Mouse (Mus musculus) liver, embryonic 16.5 days (tissue): Measurements from ENCODE around the gene Rtf1. TPM values are rescaled to one million over a fixed set of nuclear protein-coding genes. Genes with fewer than 3 reads are reported as not detected.
"Not testable (repeated sequence)": the region's sequence is repeated elsewhere in the genome, so short reads cannot be mapped to it uniquely, and the experiment has no call there.

Source experiments
- ATAC-seq: fragments of 200-750 bp; cut with Nextera tagmentation; 2 replicates; pipeline ENCODE4 v1.8.0; 2017; ENCODE audit warnings: low read depth, mild to moderate bottlenecking, moderate number of reproducible peaks, moderate library complexity
- H3K27ac ChIP-seq: fragments of 300-500 bp; sonication (generic); 2 replicates; pipeline ENCODE4 v1.5.1; 2014; ENCODE audit warnings: mild to moderate bottlenecking, low read length
- H3K27me3 ChIP-seq: fragments of 300-500 bp; sonication (generic); 2 replicates; pipeline ENCODE4 v1.6.1; 2014; ENCODE audit warnings: low read depth, low read length, mixed read lengths; ENCODE audit not compliant: control insufficient read depth, insufficient read depth
- H3K36me3 ChIP-seq: fragments of 300-500 bp; sonication (generic); 2 replicates; pipeline ENCODE4 v1.6.1; 2014; ENCODE audit warnings: mild to moderate bottlenecking; ENCODE audit not compliant: control insufficient read depth, insufficient read depth
- H3K4me1 ChIP-seq: fragments of 300-500 bp; sonication (generic); 2 replicates; pipeline ENCODE4 v1.6.1; 2014; ENCODE audit warnings: low read depth, low read length, mixed read lengths; ENCODE audit not compliant: control insufficient read depth
- H3K4me2 ChIP-seq: fragments of 300-500 bp; sonication (generic); 2 replicates; pipeline ENCODE4 v1.6.1; 2014; ENCODE audit warnings: low read depth, low read length, mixed read lengths
- H3K4me3 ChIP-seq: fragments of 300-500 bp; sonication (generic); 2 replicates; pipeline ENCODE4 v1.5.1; 2014; ENCODE audit warnings: low read depth, mild to moderate bottlenecking, low read length
- H3K9ac ChIP-seq: fragments of 300-500 bp; sonication (generic); 2 replicates; pipeline ENCODE4 v1.6.1; 2014; ENCODE audit warnings: low read depth, low read length
- H3K9me3 ChIP-seq: fragments of 300-500 bp; sonication (generic); replicated peaks from 2 replicates; pipeline ENCODE4 v1.6.1; 2016; ENCODE audit warnings: low read length; ENCODE audit not compliant: control insufficient read depth
- WGBS: fragments of 180-500 bp; shearing (Covaris S2); extraction: QIAGEN DNeasy Blood & Tissue Kit; methylation state at CpG from one replicate; pipeline ENCODE4 v1.1.7; 2014; ENCODE audit not compliant: insufficient replicate concordance; 5-methylcytosine and 5-hydroxymethylcytosine counted together
- polyA plus RNA-seq: library from polyadenylated mRNA; unstranded; fragments of >200 nt; fragmentation: Nextera tagmentation; extraction: Ambion mirVana; gene quantifications from 2 replicates; pipeline ENCODE4 v1.2.1, GENCODE M21; 2015

Rtf1 gene
- polyA plus RNA-seq, 1 experiment from 2014 or later: 13.2 TPM

DNA sequence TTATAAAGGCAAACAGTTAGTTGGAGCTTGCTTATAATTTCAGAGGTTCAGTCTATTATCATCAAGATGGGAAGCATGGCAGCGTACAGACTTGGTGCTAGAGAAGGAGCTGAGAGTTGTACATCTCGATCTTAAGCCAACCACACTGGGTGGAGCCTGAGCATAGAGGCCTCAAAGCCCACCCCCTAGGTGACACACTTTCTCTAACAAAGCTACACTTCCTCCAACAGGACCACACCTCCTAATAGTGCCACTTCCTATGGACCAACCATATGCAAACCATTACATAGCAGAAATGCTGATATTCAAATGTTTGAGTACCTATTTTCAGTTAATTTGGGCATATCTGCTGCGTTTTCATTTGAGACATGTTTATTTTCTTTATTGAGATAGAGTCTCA is 35.1 kb downstream of the Rtf1 start:
- 75% methylated on average over 3 of the region's 3 CpGs for WGBS
- no peaks in the 10 kb centered on the region for H3K9me3 ChIP-seq
- peaks cover 10% of the 10 kb centered on the region; the same call in 1 of the 2 replicates for H3K36me3 ChIP-seq
- no peak overlapping the region for H3K27ac ChIP-seq
- H3K4me1 ChIP-seq: no peaks in the 10 kb centered on the region; the same call in 1 of the 2 replicates
- no peak overlapping the region for H3K9ac ChIP-seq
- no peak for ATAC-seq
- no peak overlapping the region for H3K4me2 ChIP-seq
- H3K4me3 ChIP-seq: no peak overlapping the region
- H3K27me3 ChIP-seq: no peaks in the 10 kb centered on the region

DNA sequence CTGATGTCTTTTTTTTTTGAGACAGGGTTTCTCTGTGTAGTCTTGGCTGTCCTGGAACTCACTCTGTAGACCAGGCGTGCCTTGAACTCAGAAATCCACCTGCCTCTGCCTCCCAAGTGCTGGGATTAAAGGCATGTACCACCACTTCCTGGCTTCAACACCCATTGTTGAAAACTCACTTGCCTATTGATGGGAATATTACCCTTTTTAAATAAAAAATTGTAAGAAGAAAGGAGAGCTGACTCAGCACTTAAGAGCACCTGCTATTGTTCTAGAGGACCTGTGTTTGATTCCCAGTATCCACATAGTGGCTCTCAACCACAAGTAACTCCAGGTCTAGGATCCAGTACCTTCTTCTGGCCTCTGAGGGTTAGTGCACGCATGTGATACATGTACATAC is 41.0 kb downstream of the Rtf1 start:
- not testable (repeated sequence) for ATAC-seq, H3K4me3 ChIP-seq, H3K9me3 ChIP-seq, H3K27ac ChIP-seq, H3K36me3 ChIP-seq, H3K9ac ChIP-seq, H3K4me1 ChIP-seq, H3K4me2 ChIP-seq, H3K27me3 ChIP-seq
- WGBS: 62% methylated on average over 2 of the region's 2 CpGs

- Histone ChIP-seq H3K4me1 (no peaks in the 10 kb centered on the region), H3K4me3 (no peak overlapping the region), H3K27me3 (no peaks in the 10 kb centered on the region), H3K36me3 (peaks cover 28% of the 10 kb centered on the region), H3K4me2 (no peak overlapping the region), H3K9me3 (no peaks in the 10 kb centered on the region), H3K9ac (no peak overlapping the region), H3K27ac (no peak overlapping the region)
- ATAC-seq: no peak
- WGBS: 88% methylated on average over 8 of the region's 8 CpGs
Measured at GRCm38 (mm10) chr2:119721070-119721469, 46.2 kb downstream of the Rtf1 start.

DNA sequence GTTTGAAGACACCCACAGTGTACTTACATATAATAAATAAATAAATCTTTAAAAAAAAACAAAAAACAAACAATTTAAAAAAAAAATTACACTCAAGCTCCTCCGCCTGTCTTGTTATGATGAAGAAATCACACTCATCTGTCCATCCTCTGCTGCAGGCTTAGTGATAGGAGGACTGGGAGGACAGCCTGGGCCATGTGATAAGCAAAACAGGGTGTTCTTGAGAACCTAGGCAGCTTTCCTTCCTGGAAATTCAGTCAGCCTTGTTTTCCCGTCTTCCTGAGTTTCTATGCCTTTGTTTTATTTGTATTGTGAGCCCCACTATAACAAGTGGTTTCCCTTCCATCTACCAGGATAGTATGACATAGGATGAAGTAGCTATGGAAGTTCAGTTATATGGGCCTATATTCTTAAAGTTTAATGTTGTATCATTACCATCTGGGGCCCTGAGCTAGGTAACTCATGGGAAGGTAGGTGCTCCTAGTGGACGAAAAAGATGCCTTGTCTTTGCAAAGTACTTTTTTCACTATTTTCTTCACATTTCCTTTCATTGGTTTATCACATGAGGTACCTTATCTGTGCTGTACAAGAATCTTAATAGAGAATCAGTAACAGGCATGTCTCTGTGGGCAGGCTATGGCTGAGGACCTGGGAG is 53.0 kb downstream of the Rtf1 start:
- no peaks in the 10 kb centered on the region for H3K27me3 ChIP-seq
- H3K4me2 ChIP-seq: no peak overlapping the region
- no peak overlapping the region for H3K4me3 ChIP-seq
- H3K4me1 ChIP-seq: peaks cover 6% of the 10 kb centered on the region; the same call in 1 of the 2 replicates
- peaks cover 39% of the 10 kb centered on the region for H3K36me3 ChIP-seq
- H3K9ac ChIP-seq: no peak overlapping the region
- peak; percentile 94 for ATAC-seq
- WGBS: 43% methylated on average over 3 of the region's 3 CpGs
- no peaks in the 10 kb centered on the region for H3K9me3 ChIP-seq
- H3K27ac ChIP-seq: 0 out of 2 replicates have a peak overlapping the region, but pooled peaks have one; percentile 1

DNA sequence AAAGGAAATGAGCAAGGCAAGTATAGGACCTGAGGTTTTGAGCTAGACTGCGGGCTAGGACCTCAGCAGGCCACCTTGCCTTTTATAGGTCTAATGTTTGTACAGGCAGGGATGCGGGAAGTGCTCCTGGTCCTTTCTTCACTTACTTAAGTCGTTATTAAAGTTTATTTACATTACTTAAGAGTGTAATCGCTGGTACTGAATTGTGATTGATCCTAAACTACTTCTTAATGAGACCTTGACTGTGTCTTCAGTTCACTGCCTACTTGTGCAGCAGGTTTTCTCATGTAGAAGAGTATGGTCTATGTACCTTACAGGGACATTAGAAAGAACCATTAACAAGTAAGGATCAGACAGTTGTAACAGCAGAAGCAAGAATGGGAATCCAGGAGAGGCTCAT is 55.9 kb downstream of the Rtf1 start:
- Histone ChIP-seq H3K4me3 (no peak overlapping the region), H3K9ac (no peak overlapping the region), H3K4me1 (peaks cover 6% of the 10 kb centered on the region; the same call in 1 of the 2 replicates), H3K9me3 (no peaks in the 10 kb centered on the region), H3K36me3 (peaks cover 32% of the 10 kb centered on the region), H3K4me2 (no peak overlapping the region), H3K27me3 (no peaks in the 10 kb centered on the region), H3K27ac (no peak overlapping the region)
- 89% methylated on average over 4 of the region's 4 CpGs for WGBS
- no peak for ATAC-seq

- Histone ChIP-seq H3K36me3 (peaks cover 4% of the 10 kb centered on the region), H3K27me3 (peaks cover 12% of the 10 kb centered on the region), H3K9ac (no peak overlapping the region), H3K4me2 (no peak overlapping the region), H3K27ac (no peak overlapping the region), H3K9me3 (no peaks in the 10 kb centered on the region), H3K4me3 (no peak overlapping the region), H3K4me1 (peaks cover 14% of the 10 kb centered on the region)
- ATAC-seq: no peak
- WGBS: 27% methylated on average over 12 of the region's 12 CpGs
Measured at GRCm38 (mm10) chr2:119737124-119737523, 62.3 kb downstream of the Rtf1 start.

- Histone ChIP-seq H3K36me3 (no peaks in the 10 kb centered on the region), H3K27me3 (peaks cover 46% of the 10 kb centered on the region), H3K9ac (no peak overlapping the region), H3K4me1 (peaks cover 45% of the 10 kb centered on the region), H3K9me3 (no peaks in the 10 kb centered on the region), H3K4me2 (no peak overlapping the region; the same call in 1 of the 2 replicates), H3K27ac (no peak overlapping the region), H3K4me3 (no peak overlapping the region)
- WGBS: 9% methylated on average over 2 of the region's 2 CpGs
- no peak for ATAC-seq
Measured at GRCm38 (mm10) chr2:119740567-119740966, 65.7 kb downstream of the Rtf1 start.

GRCm38 (mm10) chr2:119741581-119742411 is 66.9 kb downstream of the Rtf1 start, which contains the start of gene Itpka:
Gene Itpka, plus strand, starts transcription at chr2:119742337.
- H3K36me3 ChIP-seq: no peaks in the 10 kb centered on the region
- peak; percentile 74 for ATAC-seq
- no peaks in the 10 kb centered on the region for H3K9me3 ChIP-seq
- 0% methylated on average over 44 of the region's 53 CpGs for WGBS
- peak within 1 kb of the TSS; percentile 99 for H3K4me2 ChIP-seq
- peak within 1 kb of the TSS; percentile 69 for H3K9ac ChIP-seq
- H3K27me3 ChIP-seq: peaks cover 48% of the 10 kb centered on the region
- H3K4me1 ChIP-seq: peaks cover 45% of the 10 kb centered on the region
- peak within 1 kb of the TSS; percentile 69 for H3K27ac ChIP-seq
- H3K4me3 ChIP-seq: peak within 1 kb of the TSS; percentile 72
